Mouse (Mus musculus): Measurements from ENCODE around the gene Pnpla2.

The Pnpla2 gene

GRCm38 (mm10) chr7:141483114-141483653, 28.2 kb downstream of the Pnpla2 start:
- DNase-seq (ENCODE audit: low spot score in 2 of 2) = no peak

- DNase-seq (ENCODE audit: low spot score in 2 of 2) = no peak
Measured at GRCm38 (mm10) chr7:141484186-141485120, 29.5 kb downstream of the Pnpla2 start.

GRCm38 (mm10) chr7:141485186-141485585, 30.2 kb downstream of the Pnpla2 start:
- no peak for DNase-seq (ENCODE audit: low spot score in 2 of 2)

GRCm38 (mm10) chr7:141485606-141486005, 30.6 kb downstream of the Pnpla2 start:
- no peak for DNase-seq (ENCODE audit: low spot score in 2 of 2)

GRCm38 (mm10) chr7:141486239-141486638, 31.2 kb downstream of the Pnpla2 start:
- DNase-seq (ENCODE audit: low spot score in 2 of 2) = no peak

- no peak for DNase-seq (ENCODE audit: low spot score in 2 of 2)
Measured at GRCm38 (mm10) chr7:141487141-141487540, 32.1 kb downstream of the Pnpla2 start.

GRCm38 (mm10) chr7:141491151-141491550, 36.2 kb downstream of the Pnpla2 start:
- DNase-seq (ENCODE audit: low spot score in 2 of 2) = no peak

- DNase-seq (ENCODE audit: low spot score in 2 of 2) = no peak
Measured at GRCm38 (mm10) chr7:141492738-141493137, 37.7 kb downstream of the Pnpla2 start.

- no peak for DNase-seq (ENCODE audit: low spot score in 2 of 2)
Measured at GRCm38 (mm10) chr7:141493729-141494128, 38.7 kb downstream of the Pnpla2 start.

- no peak for DNase-seq (ENCODE audit: low spot score in 2 of 2)
Measured at GRCm38 (mm10) chr7:141495379-141495778, 40.4 kb downstream of the Pnpla2 start.

GRCm38 (mm10) chr7:141495940-141496339, 40.9 kb downstream of the Pnpla2 start:
- DNase-seq (ENCODE audit: low spot score in 2 of 2) = no peak

GRCm38 (mm10) chr7:141497600-141497999, 42.6 kb downstream of the Pnpla2 start:
- no peak for DNase-seq (ENCODE audit: low spot score in 2 of 2)

GRCm38 (mm10) chr7:141501820-141502555, 47.0 kb downstream of the Pnpla2 start:
- no peak for DNase-seq (ENCODE audit: low spot score in 2 of 2)

GRCm38 (mm10) chr7:141502556-141502905, 47.5 kb downstream of the Pnpla2 start:
- DNase-seq (ENCODE audit: low spot score in 2 of 2) = no peak

GRCm38 (mm10) chr7:141506278-141506677, 51.3 kb downstream of the Pnpla2 start:
- no peak for DNase-seq (ENCODE audit: low spot score in 2 of 2)

- no peak for DNase-seq (ENCODE audit: low spot score in 2 of 2)
Measured at GRCm38 (mm10) chr7:141508160-141508559, 53.2 kb downstream of the Pnpla2 start.

- no peak for DNase-seq (ENCODE audit: low spot score in 2 of 2)
Measured at GRCm38 (mm10) chr7:141510196-141510595, 55.2 kb downstream of the Pnpla2 start.

All from right cerebral cortex, postnatal 36 days (tissue).